Mouse (Mus musculus): ENCODE data around the gene Ift57.

The Ift57 gene

GRCm38 (mm10) chr16:49781556-49782156 lies 82.6 kb downstream of the Ift57 start:
- in situ Hi-C loops (cut with MboI; ENCODE audit: low pct_unique_long_range_greater_than_20kb in 1 of 2, low sequenced_read_pairs in 2 of 2, unreplicated experiment in 1 of 2) = no loop called here

- in situ Hi-C loops (cut with MboI; ENCODE audit: low pct_unique_long_range_greater_than_20kb in 1 of 2, low sequenced_read_pairs in 2 of 2, unreplicated experiment in 1 of 2) = no loop called here
Observed at GRCm38 (mm10) chr16:49783369-49783768, 84.3 kb downstream of the Ift57 start.

GRCm38 (mm10) chr16:49786116-49786515 lies 87.1 kb downstream of the Ift57 start:
- in situ Hi-C loops (cut with MboI; ENCODE audit: low pct_unique_long_range_greater_than_20kb in 1 of 2, low sequenced_read_pairs in 2 of 2, unreplicated experiment in 1 of 2) = no loop called here

- in situ Hi-C loops (cut with MboI; ENCODE audit: low pct_unique_long_range_greater_than_20kb in 1 of 2, low sequenced_read_pairs in 2 of 2, unreplicated experiment in 1 of 2) = no loop called here
Observed at GRCm38 (mm10) chr16:49787714-49788113, 88.7 kb downstream of the Ift57 start.

GRCm38 (mm10) chr16:49790575-49791465 lies 91.8 kb downstream of the Ift57 start:
- in situ Hi-C loops (cut with MboI; ENCODE audit: low pct_unique_long_range_greater_than_20kb in 1 of 2, low sequenced_read_pairs in 2 of 2, unreplicated experiment in 1 of 2) = no loop called here

GRCm38 (mm10) chr16:49792446-49792878 lies 93.4 kb downstream of the Ift57 start:
- in situ Hi-C loops (cut with MboI; ENCODE audit: low pct_unique_long_range_greater_than_20kb in 1 of 2, low sequenced_read_pairs in 2 of 2, unreplicated experiment in 1 of 2) = no loop called here

GRCm38 (mm10) chr16:49793596-49793995 lies 94.6 kb downstream of the Ift57 start:
- in situ Hi-C loops (cut with MboI; ENCODE audit: low pct_unique_long_range_greater_than_20kb in 1 of 2, low sequenced_read_pairs in 2 of 2, unreplicated experiment in 1 of 2) = no loop called here

GRCm38 (mm10) chr16:49796271-49796670 lies 97.2 kb downstream of the Ift57 start:
- in situ Hi-C loops (cut with MboI; ENCODE audit: low pct_unique_long_range_greater_than_20kb in 1 of 2, low sequenced_read_pairs in 2 of 2, unreplicated experiment in 1 of 2) = no loop called here

GRCm38 (mm10) chr16:49796954-49797353 lies 97.9 kb downstream of the Ift57 start:
- in situ Hi-C loops (cut with MboI; ENCODE audit: low pct_unique_long_range_greater_than_20kb in 1 of 2, low sequenced_read_pairs in 2 of 2, unreplicated experiment in 1 of 2) = no loop called here

- in situ Hi-C loops (cut with MboI; ENCODE audit: low pct_unique_long_range_greater_than_20kb in 1 of 2, low sequenced_read_pairs in 2 of 2, unreplicated experiment in 1 of 2) = no loop called here
Observed at GRCm38 (mm10) chr16:49798790-49799189, 99.8 kb downstream of the Ift57 start.

GRCm38 (mm10) chr16:49799597-49800561 lies 100.8 kb downstream of the Ift57 start, which contains the start of gene Cd47:
Cd47 (plus strand) TSS chr16:49800533.
- in situ Hi-C loops (cut with MboI; ENCODE audit: low pct_unique_long_range_greater_than_20kb in 1 of 2, low sequenced_read_pairs in 2 of 2, unreplicated experiment in 1 of 2) = no loop called here

- in situ Hi-C loops (cut with MboI; ENCODE audit: low pct_unique_long_range_greater_than_20kb in 1 of 2, low sequenced_read_pairs in 2 of 2, unreplicated experiment in 1 of 2) = no loop called here
Observed at GRCm38 (mm10) chr16:49800996-49801395, 102.0 kb downstream of the Ift57 start.

GRCm38 (mm10) chr16:49801399-49801798 lies 102.4 kb downstream of the Ift57 start:
- in situ Hi-C loops (cut with MboI; ENCODE audit: low pct_unique_long_range_greater_than_20kb in 1 of 2, low sequenced_read_pairs in 2 of 2, unreplicated experiment in 1 of 2) = no loop called here

GRCm38 (mm10) chr16:49802993-49803392 lies 104.0 kb downstream of the Ift57 start:
- in situ Hi-C loops (cut with MboI; ENCODE audit: low pct_unique_long_range_greater_than_20kb in 1 of 2, low sequenced_read_pairs in 2 of 2, unreplicated experiment in 1 of 2) = no loop called here

GRCm38 (mm10) chr16:49803932-49804461 lies 105.0 kb downstream of the Ift57 start:
- in situ Hi-C loops (cut with MboI; ENCODE audit: low pct_unique_long_range_greater_than_20kb in 1 of 2, low sequenced_read_pairs in 2 of 2, unreplicated experiment in 1 of 2) = no loop called here

GRCm38 (mm10) chr16:49806920-49807319 lies 107.9 kb downstream of the Ift57 start:
- in situ Hi-C loops (cut with MboI; ENCODE audit: low pct_unique_long_range_greater_than_20kb in 1 of 2, low sequenced_read_pairs in 2 of 2, unreplicated experiment in 1 of 2) = no loop called here

- in situ Hi-C loops (cut with MboI; ENCODE audit: low pct_unique_long_range_greater_than_20kb in 1 of 2, low sequenced_read_pairs in 2 of 2, unreplicated experiment in 1 of 2) = no loop called here
Observed at GRCm38 (mm10) chr16:49807419-49807841, 108.4 kb downstream of the Ift57 start.

- in situ Hi-C loops (cut with MboI; ENCODE audit: low pct_unique_long_range_greater_than_20kb in 1 of 2, low sequenced_read_pairs in 2 of 2, unreplicated experiment in 1 of 2) = no loop called here
Observed at GRCm38 (mm10) chr16:49807862-49808430, 108.9 kb downstream of the Ift57 start.
